Mouse (Mus musculus): ENCODE measurements around the gene Fam234a. TPM values are rescaled to one million over a fixed set of nuclear protein-coding genes. Genes with fewer than 3 reads are reported as not detected.

Gene Fam234a
- total and polyA plus RNA-seq, 3 experiments = 3.6 to 13.3 (median 8.3) TPM

GRCm38 (mm10) chr17:26200831-26201705, 43.0 kb downstream of the Fam234a start:
- Histone ChIP-seq H3K36me3 (replicated peaks in 1 of 2; ENCODE audit: control insufficient read depth in 1 of 2, insufficient read depth in 1 of 2, low read length in 1 of 2) (peaks cover 19 to 30% of the 10 kb centered on the region in 2 experiments), H3K9me3 (replicated peaks; ENCODE audit: low read length) (no peaks in the 10 kb centered on the region), H3K4me3 (replicated peaks in 1 of 3; ENCODE audit: low read depth in 2 of 3, low read length in 2 of 3, poor library complexity in 1 of 3) (peak overlapping the region in 1 of 3 experiments; percentile 46), H3K79me2 (replicated peaks; ENCODE audit: control insufficient read depth, extremely low read depth, insufficient read depth, poor library complexity, severe bottlenecking) (no peaks in the 10 kb centered on the region), H3K27me3 (replicated peaks) (peaks cover 50% of the 10 kb centered on the region), H3K4me1 (ENCODE audit: control insufficient read depth in 1 of 2, insufficient read depth in 2 of 2) (peaks cover 5 to 10% of the 10 kb centered on the region in 2 experiments; a peak in 3 of 4 replicates), H3K27ac (ENCODE audit: insufficient read depth, low read depth) (no peak overlapping the region), H3K4me2 (ENCODE audit: insufficient read depth, low read depth, poor library complexity, severe bottlenecking) (peak overlapping the region; percentile 60), H3K9ac (ENCODE audit: insufficient read depth, low read depth) (no peak overlapping the region; the same call in 1 of the 2 replicates)
- in situ Hi-C loops (cut with MboI; ENCODE audit: low pct_ligation_motif_present, low pct_unique_long_range_greater_than_20kb, low sequenced_read_pairs) = no loop called here
- no peak for TF ChIP-seq TBP (conservative IDR thresholded peaks at IDR 0.05; ENCODE audit: low read depth, low read length)
- TF ChIP-seq BHLHE40 (IDR thresholded peaks at IDR 0.05; ENCODE audit: low read depth, low read length) = peak; percentile 35; the same call in 1 of the 2 replicates
- no peak; the same call in 1 of the 2 replicates for TF ChIP-seq SIN3A (IDR thresholded peaks at IDR 0.05; ENCODE audit: low read length)
- no peak for TF ChIP-seq USF2 (conservative IDR thresholded peaks at IDR 0.05; ENCODE audit: low read depth, low read length)
- no peak for TF ChIP-seq IRF4 (IDR thresholded peaks at IDR 0.05; ENCODE audit: low read depth, low read length)
- TF ChIP-seq MAX (IDR thresholded peaks at IDR 0.05; ENCODE audit: low read length) = 0 out of 2 replicates have a peak, but pooled peaks have one; percentile 12
- TF ChIP-seq ETS1 (conservative IDR thresholded peaks at IDR 0.05; ENCODE audit: low read depth, low read length) = no peak
- TF ChIP-seq JUND (conservative IDR thresholded peaks at IDR 0.05; ENCODE audit: low read depth, low read length) = no peak
- no peak for TF ChIP-seq CTCF (conservative IDR thresholded peaks at IDR 0.05 in 1 of 2, IDR thresholded peaks at IDR 0.05 in 1 of 2; ENCODE audit: low read depth in 2 of 2, low read length in 2 of 2)
- no peak for TF ChIP-seq CHD1 (IDR thresholded peaks at IDR 0.05; ENCODE audit: low read depth, low read length)
- TF ChIP-seq ZMIZ1 (IDR thresholded peaks at IDR 0.05; ENCODE audit: low read depth, low read length) = no peak
- no peak for TF ChIP-seq SMC3 (IDR thresholded peaks at IDR 0.05; ENCODE audit: low read depth, low read length)
- no peak for TF ChIP-seq RCOR1 (conservative IDR thresholded peaks at IDR 0.05; ENCODE audit: low read depth, low read length)
- no peak for TF ChIP-seq ELF1 (IDR thresholded peaks at IDR 0.05; ENCODE audit: low read depth, low read length)
- no peak for TF ChIP-seq RAD21 (IDR thresholded peaks at IDR 0.05; ENCODE audit: low read depth, low read length)
- DNase-seq (ENCODE audit: extremely low read depth) = no peak
- dilution Hi-C loops (cut with MboI; ENCODE audit: extremely low pct_ligation_motif_present, extremely low pct_unique_long_range_greater_than_20kb, low sequenced_read_pairs) = no loop called here

DNA sequence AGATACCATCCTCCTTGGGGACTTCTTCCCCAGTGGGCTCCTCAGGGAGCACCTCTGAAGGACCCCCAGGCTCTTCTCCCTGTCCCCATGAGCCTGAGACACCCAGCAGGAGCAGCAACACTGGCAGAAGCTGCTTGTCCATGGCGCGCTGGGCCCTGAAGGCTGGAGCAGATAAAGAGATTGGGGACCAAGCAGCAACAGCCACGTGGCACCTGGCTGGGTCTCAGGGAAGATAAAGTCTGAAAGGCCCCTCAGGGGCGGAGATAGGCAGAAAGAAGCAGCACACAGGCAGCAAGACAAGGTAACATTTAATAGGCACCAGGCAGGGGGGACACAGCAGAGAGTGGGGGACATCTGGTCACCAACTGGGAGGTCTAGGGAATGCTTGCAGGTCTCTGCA, 45.1 kb downstream of the Fam234a start, which contains the start of gene Pdia2:
Pdia2 (minus strand) TSS at position 196 of the 400 bp plus-strand sequence.
- dilution Hi-C loops (cut with MboI; ENCODE audit: extremely low pct_ligation_motif_present, extremely low pct_unique_long_range_greater_than_20kb, low sequenced_read_pairs) (no loop called here), in situ Hi-C loops (cut with MboI; ENCODE audit: low pct_ligation_motif_present, low pct_unique_long_range_greater_than_20kb, low sequenced_read_pairs) (no loop called here)
- no peak for DNase-seq (ENCODE audit: extremely low read depth)
- Histone ChIP-seq H3K27ac (ENCODE audit: insufficient read depth, low read depth) (no peak within 1 kb of the TSS), H3K9me3 (replicated peaks; ENCODE audit: low read length) (no peaks in the 10 kb centered on the region), H3K4me1 (ENCODE audit: control insufficient read depth in 1 of 2, insufficient read depth in 2 of 2) (peaks cover 0 to 3% of the 10 kb centered on the region in 2 experiments; a peak in 1 of 4 replicates), H3K79me2 (replicated peaks; ENCODE audit: control insufficient read depth, extremely low read depth, insufficient read depth, poor library complexity, severe bottlenecking) (no peaks in the 10 kb centered on the region), H3K36me3 (replicated peaks in 1 of 2; ENCODE audit: control insufficient read depth in 1 of 2, insufficient read depth in 1 of 2, low read length in 1 of 2) (peaks cover 35 to 51% of the 10 kb centered on the region in 2 experiments), H3K9ac (ENCODE audit: insufficient read depth, low read depth) (no peak within 1 kb of the TSS), H3K27me3 (replicated peaks) (peaks cover 29% of the 10 kb centered on the region), H3K4me3 (replicated peaks in 1 of 3; ENCODE audit: low read depth in 2 of 3, low read length in 2 of 3, poor library complexity in 1 of 3) (no peak within 1 kb of the TSS), H3K4me2 (ENCODE audit: insufficient read depth, low read depth, poor library complexity, severe bottlenecking) (no peak within 1 kb of the TSS)
- TF ChIP-seq EP300 (IDR thresholded peaks at IDR 0.05; ENCODE audit: low read length) = no peak
- TF ChIP-seq SIN3A (IDR thresholded peaks at IDR 0.05; ENCODE audit: low read length) = no peak
- TF ChIP-seq BHLHE40 (IDR thresholded peaks at IDR 0.05; ENCODE audit: low read depth, low read length) = no peak
- TF ChIP-seq HCFC1 (IDR thresholded peaks at IDR 0.05; ENCODE audit: low read depth, low read length) = no peak
- TF ChIP-seq E2F4 (IDR thresholded peaks at IDR 0.05; ENCODE audit: insufficient replicate concordance, low read depth, low read length) = no peak
- no peak for TF ChIP-seq USF1 (IDR thresholded peaks at IDR 0.05; ENCODE audit: low read depth, low read length)
- no peak for TF ChIP-seq JUN (IDR thresholded peaks at IDR 0.05; ENCODE audit: insufficient read depth, low read depth, low read length)
- no peak for TF ChIP-seq MAX (IDR thresholded peaks at IDR 0.05; ENCODE audit: low read length)
- TF ChIP-seq IRF4 (IDR thresholded peaks at IDR 0.05; ENCODE audit: low read depth, low read length) = no peak
- no peak for TF ChIP-seq GABPA (IDR thresholded peaks at IDR 0.05; ENCODE audit: insufficient replicate concordance, low read depth, low read length)
- no peak for TF ChIP-seq ZNF384 (IDR thresholded peaks at IDR 0.05; ENCODE audit: low read depth, low read length)
- no peak for TF ChIP-seq MAZ (IDR thresholded peaks at IDR 0.05; ENCODE audit: low read depth, low read length)
- no peak for TF ChIP-seq RCOR1 (conservative IDR thresholded peaks at IDR 0.05; ENCODE audit: low read depth, low read length)
- no peak for TF ChIP-seq NRF1 (IDR thresholded peaks at IDR 0.05; ENCODE audit: low read depth, low read length)
- TF ChIP-seq ZC3H11A (IDR thresholded peaks at IDR 0.05; ENCODE audit: low read depth, low read length) = no peak

All from CH12.LX (cell line).